Mouse (Mus musculus) fat pad, adult 2 months (tissue): ENCODE measurements at regions not wholly inside any gene's neighbourhood (a gene's known extent, or its start where the extent isn't known, plus 50 kb on each side); places are given as distances from the start of the nearest gene placed in this dataset.

ENCODE experiments used
- DNase-seq: peaks from one replicate; pipeline ENCODE4 v3.0.0-alpha.2; 2011; ENCODE audit warnings: low read depth, low spot score; ENCODE audit errors: extremely low read depth

DNA sequence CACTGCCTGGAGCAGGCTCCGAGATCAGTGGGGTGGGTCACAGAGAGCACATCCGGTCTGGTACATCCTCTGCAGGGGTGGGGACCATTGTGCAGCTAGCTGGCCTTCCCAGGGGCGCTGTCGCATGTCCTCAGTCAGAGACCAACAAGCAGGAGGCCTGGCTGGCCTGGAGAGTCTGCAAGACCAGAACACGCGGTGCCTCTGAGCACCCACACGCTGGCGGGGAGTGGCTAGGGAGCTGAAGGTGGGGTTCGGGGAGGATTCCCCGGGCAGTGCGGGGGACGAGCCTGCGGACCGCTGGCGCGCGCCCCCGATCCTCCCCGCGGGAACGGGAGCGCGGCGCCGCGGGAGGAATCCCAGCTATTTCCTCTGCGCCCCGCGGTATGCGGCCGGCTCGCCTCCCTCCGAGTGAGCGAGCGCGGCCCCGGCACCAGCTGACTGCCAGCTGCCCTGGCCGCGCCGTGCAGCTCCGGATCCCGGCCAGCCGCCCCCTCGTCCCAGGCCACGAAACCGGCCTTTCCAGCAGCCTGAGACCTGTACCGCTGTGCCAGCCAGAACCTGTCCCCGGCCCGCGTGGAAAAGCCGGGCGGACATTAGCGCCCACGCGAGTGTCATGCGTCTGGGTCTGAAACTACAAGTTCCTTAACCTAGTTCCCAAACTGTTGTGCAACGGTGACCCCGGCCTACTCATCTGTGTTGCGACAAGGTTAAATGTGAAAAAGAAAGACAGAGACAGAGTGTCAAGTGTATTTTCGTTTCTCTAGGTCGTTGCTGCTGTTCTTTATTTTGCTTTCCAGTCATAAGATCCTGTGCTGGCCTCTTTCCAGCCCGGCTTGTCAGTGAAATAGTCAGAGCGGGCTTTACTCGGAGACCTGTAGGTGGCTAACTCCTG, 61.2 kb downstream of the Pkdcc start:
- peak; percentile 94 for DNase-seq

DNA sequence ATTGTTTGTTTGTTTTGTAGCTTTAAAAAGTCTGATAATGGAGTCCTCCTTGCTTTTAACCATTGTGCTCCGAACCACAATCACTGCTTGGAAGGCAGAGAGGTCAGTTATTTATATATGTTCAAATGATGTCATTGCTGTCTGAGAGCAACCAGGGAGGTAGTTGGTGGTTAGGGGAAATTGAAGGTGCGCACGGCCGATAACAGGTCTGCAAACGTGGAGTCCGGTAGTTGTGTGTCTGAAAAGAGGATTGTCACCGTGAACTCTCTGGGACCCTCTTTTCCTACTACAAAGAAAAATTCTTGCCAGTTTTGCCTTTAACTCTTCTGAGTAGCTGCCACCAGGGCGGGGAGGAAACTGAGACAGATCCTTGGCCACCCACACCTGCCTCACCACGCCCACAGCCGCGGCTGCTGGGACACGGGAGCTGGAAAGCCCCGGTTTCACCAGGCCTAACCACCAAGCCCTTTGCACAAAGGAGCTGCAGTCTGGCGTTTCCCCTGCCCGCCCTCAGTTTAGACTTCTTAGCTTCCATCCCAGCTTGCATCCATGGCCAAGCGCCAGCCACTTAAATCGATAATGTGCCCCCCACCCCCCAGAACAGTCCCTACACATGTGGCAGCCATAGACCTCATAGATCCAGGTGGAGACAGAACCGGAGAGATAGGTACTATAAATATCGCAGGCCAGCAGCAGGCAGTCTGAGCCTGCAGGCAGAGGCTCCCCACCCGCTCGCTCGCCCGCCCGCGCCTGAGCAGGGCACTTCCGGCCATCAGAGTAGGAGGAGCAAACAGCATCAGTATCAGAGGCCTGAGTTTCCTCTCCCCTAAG, 62.2 kb downstream of the Pkdcc start:
- no peak for DNase-seq

DNA sequence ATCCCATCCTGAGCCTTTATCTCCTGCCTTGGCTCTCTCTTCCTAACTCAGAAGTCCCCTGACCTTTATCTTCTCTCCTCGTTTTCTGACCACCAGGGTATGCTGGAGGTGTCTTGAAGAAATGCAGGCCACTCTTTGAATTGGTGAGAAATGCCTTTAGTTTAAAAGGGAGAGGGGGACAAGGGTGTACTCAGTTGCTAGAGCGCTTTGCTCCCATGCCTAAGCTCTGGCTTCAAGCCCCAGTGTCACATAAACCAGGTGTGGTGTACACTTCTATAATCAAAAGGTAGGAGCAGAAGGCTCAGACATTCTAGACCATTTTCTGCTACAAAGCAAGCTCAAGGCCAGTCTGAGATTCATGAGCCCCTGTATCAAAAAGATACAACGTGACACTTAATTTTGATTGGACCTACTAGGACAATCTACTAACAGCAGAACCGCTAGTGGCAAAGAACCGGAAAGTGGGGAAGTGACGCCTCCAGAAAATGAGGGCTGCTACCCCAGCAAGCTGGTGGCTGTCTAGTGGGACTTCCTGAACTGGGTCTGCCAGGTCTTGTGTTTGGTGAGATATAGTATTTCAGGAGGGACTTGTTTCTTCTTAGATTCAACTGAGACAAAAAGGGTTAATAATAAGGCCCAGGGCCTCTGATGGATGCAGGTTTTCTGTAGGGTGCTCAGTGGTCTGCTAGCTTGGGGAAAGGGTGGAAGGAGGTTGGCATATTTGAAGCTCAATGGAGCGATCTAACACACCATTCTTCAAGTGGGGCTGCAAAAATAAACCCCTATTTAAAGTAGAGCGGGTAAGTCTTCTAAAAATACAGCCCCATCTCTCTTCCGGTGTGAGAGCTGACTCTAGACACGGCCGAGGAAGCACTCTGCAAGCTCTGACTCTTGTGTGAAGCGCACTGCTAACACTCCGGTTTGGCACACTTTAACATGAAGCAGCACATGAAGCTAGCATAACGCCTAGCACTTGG, 63.1 kb downstream of the Pkdcc start:
- DNase-seq, result no peak

DNA sequence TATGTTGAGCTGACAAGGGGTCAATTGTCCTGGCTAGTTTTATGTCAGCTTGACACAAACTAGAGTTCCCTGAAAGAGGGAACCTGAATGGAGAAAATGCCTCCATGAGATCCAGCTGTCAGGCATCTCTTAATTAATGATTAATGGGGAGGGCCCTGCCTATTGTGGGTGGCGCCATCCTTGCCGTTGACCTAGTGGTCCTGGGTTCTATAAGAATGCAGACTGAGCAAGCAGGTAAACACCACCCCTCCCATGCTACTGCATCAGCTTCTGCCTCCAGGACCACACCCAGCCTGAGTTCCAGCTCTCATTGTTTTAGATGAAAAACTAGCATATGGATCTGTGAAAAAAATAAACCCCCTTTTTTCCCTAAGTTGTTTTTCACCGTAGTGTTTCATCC, 67.4 kb upstream of the Eml4 start:
- no peak for DNase-seq

DNA sequence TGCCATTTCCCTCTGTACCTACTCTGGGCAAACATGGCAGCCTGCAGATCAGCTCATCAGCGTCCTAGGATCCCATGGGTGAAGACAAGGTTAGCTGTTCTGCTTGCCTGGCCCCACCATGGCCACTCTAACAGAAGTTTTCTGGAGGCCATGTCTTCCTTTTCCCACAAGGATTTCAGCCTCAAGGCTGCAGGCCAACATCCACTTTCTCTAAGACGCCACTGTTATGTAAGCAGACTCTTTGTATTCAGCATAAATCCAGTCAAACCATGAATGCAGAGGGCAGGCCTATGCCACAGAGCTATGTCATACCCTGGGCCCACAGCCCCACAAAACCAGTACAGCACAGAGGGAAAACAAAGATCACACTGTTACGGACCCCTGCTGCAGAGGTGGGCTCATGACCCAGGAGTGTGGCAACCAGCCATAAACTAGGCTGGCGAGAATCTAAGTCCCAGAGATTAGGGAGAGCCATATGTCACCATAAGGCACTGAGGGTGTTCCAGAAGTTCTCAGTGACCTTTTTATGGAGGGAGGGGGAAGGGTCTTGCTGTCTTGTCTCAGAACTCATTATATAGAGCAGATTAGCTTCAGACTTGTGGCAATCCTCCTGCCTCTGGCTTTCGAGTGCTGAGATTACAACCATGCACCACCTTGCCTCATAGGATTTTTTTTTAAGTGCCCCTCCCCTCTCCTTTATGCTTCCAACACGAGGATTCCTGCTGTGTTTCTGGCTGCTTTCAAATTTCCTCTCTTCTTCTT, 63.2 kb upstream of the Eml4 start:
- DNase-seq, result no peak

DNA sequence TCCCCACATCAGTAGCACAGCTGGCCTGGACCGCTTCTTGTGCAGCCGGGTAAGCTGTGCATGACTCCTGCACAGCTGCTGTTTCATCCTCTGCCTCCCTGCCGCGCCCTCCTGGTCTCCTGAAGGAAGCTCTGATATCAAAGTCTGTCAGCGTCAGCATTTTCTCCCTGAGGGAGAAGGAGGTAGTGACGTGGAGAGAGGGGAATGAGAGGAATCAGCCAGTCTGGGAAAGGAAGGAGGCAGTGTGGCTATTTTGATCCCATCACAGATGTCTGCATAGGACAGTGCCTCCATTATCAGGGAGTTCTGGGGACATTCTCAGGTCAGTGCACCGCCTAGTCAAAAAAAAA, 62.6 kb upstream of the Eml4 start:
- no peak for DNase-seq

DNA sequence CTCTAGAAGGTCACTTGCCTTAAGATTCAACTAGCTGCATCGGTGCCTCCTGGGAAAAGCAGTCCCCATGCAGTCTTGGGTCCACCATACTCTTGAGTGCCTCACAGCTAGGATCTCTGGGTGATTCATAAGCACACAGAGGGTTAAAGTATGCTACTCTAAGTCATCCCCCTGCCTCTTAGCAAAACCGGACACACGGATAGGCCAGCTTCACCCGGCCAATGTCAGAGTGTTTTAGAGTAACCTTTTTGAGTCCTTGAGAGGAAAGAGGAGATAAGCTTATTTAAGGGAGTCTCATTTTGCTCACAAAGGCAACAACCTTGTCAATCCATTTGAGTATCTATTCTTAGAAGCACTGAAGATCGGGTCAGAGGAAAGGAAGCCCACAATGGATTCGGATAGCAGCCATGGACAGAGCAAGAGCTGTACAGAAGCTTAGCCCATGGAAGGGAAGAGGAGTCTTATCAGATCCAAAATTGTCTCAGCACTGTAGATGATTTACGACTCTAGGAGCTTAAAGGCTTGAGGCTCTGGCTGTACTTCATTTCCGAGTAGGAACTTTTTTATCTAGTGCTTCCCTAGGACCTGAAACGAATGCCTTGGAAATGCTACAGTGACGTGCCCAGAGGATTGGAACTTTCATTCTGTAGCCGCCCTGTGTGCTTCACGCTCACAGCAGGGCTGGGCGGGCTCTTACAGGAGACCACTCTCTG, 55.0 kb upstream of the Eml4 start:
- DNase-seq, result no peak

DNA sequence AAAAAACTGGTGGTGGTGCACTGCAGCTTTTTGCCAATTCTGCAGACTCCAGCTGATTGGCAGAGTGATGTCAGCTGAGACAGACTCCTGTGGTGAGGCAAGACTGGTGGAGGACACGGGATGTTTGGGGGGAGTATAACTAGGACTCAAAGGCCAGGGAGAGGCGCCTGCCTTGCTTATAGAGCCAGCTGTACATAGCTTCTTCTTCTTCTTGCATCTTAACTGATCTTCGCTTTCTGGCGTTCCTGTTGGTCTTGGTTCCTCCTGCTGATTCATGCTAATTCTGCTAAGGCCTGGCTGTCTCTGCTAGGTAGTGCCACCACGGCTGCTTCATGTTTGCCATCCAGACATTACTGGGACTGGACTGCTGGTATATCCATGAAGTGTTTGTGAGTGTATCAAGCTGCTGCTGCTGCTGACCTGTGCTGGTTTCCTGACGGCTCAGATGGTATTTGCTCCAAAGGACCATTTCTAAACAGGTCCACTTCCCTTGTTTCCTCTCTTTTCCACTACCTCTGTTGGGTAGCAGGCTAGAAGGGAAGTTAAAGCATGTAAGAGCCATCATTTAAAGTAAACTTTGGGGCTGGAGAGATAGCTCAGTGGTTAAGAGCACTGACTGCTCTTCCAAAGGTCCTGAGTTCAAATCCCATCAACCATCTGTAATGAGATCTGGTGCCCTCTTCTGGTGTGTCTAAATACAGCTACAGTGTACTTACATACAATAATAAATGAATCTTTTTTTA, 53.2 kb upstream of the Eml4 start:
- DNase-seq, result no peak
